In genomic region chr10:120192278-120192677, GRCm38 (mm10) we compare ENCODE assay signal across 24 mouse cellular contexts. TPM values are rescaled to one million over a fixed set of nuclear protein-coding genes. Genes with fewer than 3 reads are reported as not detected.
"Had no signal": no experiment of that assay in that cellular context is flagged by ENCODE, and none has a peak within 500 bp of the region (broad histone marks: within the 10 kb centered on the region; RNA-seq: fewer than 3 reads in every experiment).

No protein-coding gene starts in this region.

- H3K36me3 ChIP-seq: embryonic facial prominence, embryonic 10.5 days; embryonic facial prominence, embryonic 12.5 days; embryonic facial prominence, embryonic 13.5 days; embryonic facial prominence, embryonic 15.5 days; forebrain, embryonic 10.5 days; forebrain, embryonic 12.5 days; forebrain, embryonic 15.5 days had no signal

- H3K4me1 ChIP-seq: embryonic facial prominence, embryonic 12.5 days; embryonic facial prominence, embryonic 15.5 days; forebrain, embryonic 10.5 days; forebrain, embryonic 12.5 days; forebrain, embryonic 13.5 days; forebrain, embryonic 15.5 days had no signal

- H3K27ac ChIP-seq: embryonic facial prominence, embryonic 10.5 days; embryonic facial prominence, embryonic 12.5 days; embryonic facial prominence, embryonic 13.5 days; embryonic facial prominence, embryonic 15.5 days; forebrain, embryonic 10.5 days; forebrain, embryonic 12.5 days; forebrain, embryonic 13.5 days; forebrain, embryonic 15.5 days; gastrocnemius, adult 2 months; heart, adult 2 months had no signal

- H3K27me3 ChIP-seq: embryonic facial prominence, embryonic 12.5 days; embryonic facial prominence, embryonic 15.5 days; forebrain, embryonic 13.5 days; forebrain, embryonic 15.5 days had no signal

- H3K4me3 ChIP-seq: embryonic facial prominence, embryonic 10.5 days; embryonic facial prominence, embryonic 12.5 days; embryonic facial prominence, embryonic 13.5 days; embryonic facial prominence, embryonic 15.5 days; erythroblast, embryonic 14.5 days; forebrain, embryonic 10.5 days; forebrain, embryonic 12.5 days; forebrain, embryonic 13.5 days; forebrain, embryonic 15.5 days; gastrocnemius, adult 2 months; heart, adult 2 months had no signal

- H3K9me3 ChIP-seq: embryonic facial prominence, embryonic 10.5 days; embryonic facial prominence, embryonic 12.5 days; embryonic facial prominence, embryonic 13.5 days; embryonic facial prominence, embryonic 15.5 days; forebrain, embryonic 10.5 days; forebrain, embryonic 12.5 days; forebrain, embryonic 13.5 days; forebrain, embryonic 15.5 days had no signal

- DNase-seq: cerebellum, adult 8-10 months; cerebellum, adult 9-10 months; cerebellum, adult 9-11 months; cerebellum, postnatal 14 days; cerebellum, postnatal 25 days; cerebellum, postnatal 36 days; embryo, embryonic 11 days; forebrain, postnatal 0 days; gastrocnemius, adult 2 months; gastrocnemius, postnatal 10 days; gastrocnemius, postnatal 14 days; gastrocnemius, postnatal 25 days; gastrocnemius, postnatal 36 days; heart, adult 18-20 months; heart, adult 2 months had no signal

- H3K9ac ChIP-seq: embryonic facial prominence, embryonic 12.5 days; embryonic facial prominence, embryonic 13.5 days; embryonic facial prominence, embryonic 15.5 days; forebrain, embryonic 12.5 days; forebrain, embryonic 13.5 days; forebrain, embryonic 15.5 days; forebrain, postnatal 0 days had no signal

RNA-seq across cellular contexts. Expression of gene Irak3, which starts 9.7 kb away (rescaled TPM):
- polyA plus RNA-seq: erythroblast, embryonic 14.5 days had no signal
